Mouse (Mus musculus) E14TG2a.4 (cell line): ENCODE measurements around the gene Pfkfb2.

Source experiments
- H3K27me3 ChIP-seq: 2 replicates; pipeline ENCODE4 v1.6.1; 2014; ENCODE audit warnings: low read length, control low read depth; ENCODE audit not compliant: insufficient read depth
- H3K36me3 ChIP-seq: 2 replicates; pipeline ENCODE4 v1.6.1; 2014; ENCODE audit warnings: low read length, control low read depth; ENCODE audit not compliant: insufficient read depth
- H3K4me1 ChIP-seq: replicated peaks from 2 replicates; pipeline ENCODE4 v1.6.1; 2014; ENCODE audit warnings: low read depth, low read length, control low read depth
- H3K4me3 ChIP-seq: replicated peaks from 2 replicates; pipeline ENCODE4 v1.5.1; 2014; ENCODE audit warnings: mild to moderate bottlenecking, low read length
- H3K9me3 ChIP-seq: 2 replicates; pipeline ENCODE4 v1.6.1; 2014; ENCODE audit warnings: low read length, control low read depth
- CTCF ChIP-seq: conservative IDR thresholded peaks from 2 replicates; pipeline ENCODE4 v1.5.1; 2014; ENCODE audit warnings: low read length
- NANOG ChIP-seq: IDR thresholded peaks from 2 replicates; pipeline ENCODE4 v1.6.1; 2014; ENCODE audit warnings: borderline replicate concordance, low read length, mixed read lengths
- POU5F1 ChIP-seq: IDR thresholded peaks from 2 replicates; pipeline ENCODE4 v1.6.1; 2014; ENCODE audit warnings: low read length, borderline replicate concordance

Gene Pfkfb2

GRCm38 (mm10) chr1:130729153-130729552 is at the start of gene Pfkfb2:
Gene Pfkfb2, minus strand, starts transcription at chr1:130729253.
- TF ChIP-seq POU5F1 = no peak
- TF ChIP-seq CTCF = no peak
- no peak for TF ChIP-seq NANOG
- Histone ChIP-seq H3K4me1 (peaks cover 19% of the 10 kb centered on the region), H3K9me3 (no peaks in the 10 kb centered on the region), H3K4me3 (no peak within 1 kb of the TSS), H3K27me3 (no peaks in the 10 kb centered on the region), H3K36me3 (no peaks in the 10 kb centered on the region)

DNA sequence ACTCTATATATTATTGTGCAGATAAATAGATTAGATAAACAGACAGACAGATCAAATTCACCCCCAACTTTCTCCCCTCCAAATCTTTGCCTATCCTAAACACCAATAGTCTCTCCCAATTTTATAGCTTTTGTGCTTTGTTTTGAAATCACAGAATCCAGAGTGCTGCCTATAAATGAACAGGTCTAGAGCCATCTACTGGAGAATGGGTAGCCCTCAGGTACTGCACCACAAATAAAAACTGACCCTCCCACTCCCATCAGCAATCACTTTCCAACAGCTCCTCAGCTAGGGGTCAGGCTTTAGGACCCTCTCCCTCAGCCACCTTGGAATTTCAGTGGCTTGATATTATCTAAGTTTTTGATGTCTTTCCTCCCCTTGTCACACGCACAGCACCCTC is 47.6 kb upstream of the Pfkfb2 start:
- no peak overlapping the region for H3K4me3 ChIP-seq
- H3K9me3 ChIP-seq = peaks cover 5% of the 10 kb centered on the region; the same call in 1 of the 2 replicates
- H3K36me3 ChIP-seq = no peaks in the 10 kb centered on the region
- H3K4me1 ChIP-seq = peaks cover 13% of the 10 kb centered on the region
- no peak for TF ChIP-seq CTCF
- no peak for TF ChIP-seq POU5F1
- TF ChIP-seq NANOG = no peak
- H3K27me3 ChIP-seq = no peaks in the 10 kb centered on the region

DNA sequence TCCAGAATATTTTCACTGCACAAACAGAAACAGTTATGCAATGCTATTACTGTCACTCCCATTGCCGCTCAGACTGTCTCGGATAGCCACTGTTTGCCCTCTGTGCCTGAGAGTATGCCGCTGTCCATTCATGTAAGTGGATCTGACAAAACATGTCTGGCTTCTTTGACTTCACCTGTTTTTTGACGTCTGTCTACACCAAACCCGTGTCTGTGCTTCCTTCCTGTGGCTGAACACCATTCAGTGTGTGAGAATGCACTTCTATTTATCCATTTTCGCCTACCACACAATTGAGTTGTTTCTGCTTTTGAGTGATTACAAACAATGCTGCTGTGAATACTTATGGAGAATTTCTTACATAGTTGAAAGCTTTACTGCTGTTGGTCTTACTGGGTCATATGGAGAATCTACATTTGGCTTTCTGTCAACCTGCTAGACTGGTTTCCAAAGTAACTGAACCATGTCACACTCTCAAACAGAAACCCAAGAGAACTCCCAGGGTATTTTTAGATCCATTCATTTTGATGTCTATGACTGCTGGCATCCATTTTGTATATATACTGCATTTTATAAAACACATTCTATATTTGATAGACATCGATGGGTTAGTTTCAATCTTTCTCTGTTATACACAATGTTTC is 46.8 kb upstream of the Pfkfb2 start:
- peaks cover 5% of the 10 kb centered on the region; the same call in 1 of the 2 replicates for H3K9me3 ChIP-seq
- no peaks in the 10 kb centered on the region for H3K27me3 ChIP-seq
- peaks cover 13% of the 10 kb centered on the region for H3K4me1 ChIP-seq
- no peak overlapping the region for H3K4me3 ChIP-seq
- TF ChIP-seq NANOG (no peak), CTCF (no peak), POU5F1 (no peak)
- H3K36me3 ChIP-seq = no peaks in the 10 kb centered on the region

- no peaks in the 10 kb centered on the region for H3K27me3 ChIP-seq
- H3K9me3 ChIP-seq = peaks cover 5% of the 10 kb centered on the region; the same call in 1 of the 2 replicates
- TF ChIP-seq CTCF = no peak
- TF ChIP-seq NANOG = no peak
- TF ChIP-seq POU5F1 = no peak
- no peak overlapping the region for H3K4me3 ChIP-seq
- peaks cover 13% of the 10 kb centered on the region for H3K4me1 ChIP-seq
- no peaks in the 10 kb centered on the region for H3K36me3 ChIP-seq
Observed at GRCm38 (mm10) chr1:130775234-130775633, 46.2 kb upstream of the Pfkfb2 start.

GRCm38 (mm10) chr1:130770981-130771494 is 42.0 kb upstream of the Pfkfb2 start:
- Histone ChIP-seq H3K36me3 (no peaks in the 10 kb centered on the region), H3K9me3 (no peaks in the 10 kb centered on the region), H3K4me1 (no peaks in the 10 kb centered on the region), H3K4me3 (no peak overlapping the region), H3K27me3 (0 out of 2 replicates have a peak, but pooled peaks cover 3% of the 10 kb centered on the region)
- TF ChIP-seq CTCF (no peak), POU5F1 (no peak), NANOG (no peak)

DNA sequence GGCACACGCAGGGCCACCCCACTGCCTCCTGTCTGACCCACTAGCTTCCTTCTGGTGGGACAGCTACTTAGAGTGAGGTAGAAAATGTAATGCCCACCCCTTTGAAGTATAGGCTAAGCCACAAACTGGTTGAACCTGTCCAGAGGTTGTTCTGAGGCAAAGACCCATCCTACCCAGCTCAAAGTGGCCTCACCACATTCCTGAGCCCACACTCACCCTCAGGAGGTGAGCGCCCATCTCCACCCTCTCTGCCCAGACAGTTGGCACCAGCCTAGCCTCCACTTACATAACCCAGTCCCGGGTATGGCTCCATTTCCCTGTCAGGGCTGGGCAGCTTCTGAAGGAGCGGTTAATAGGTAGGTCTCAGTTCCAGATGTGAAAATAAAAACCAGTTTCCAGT is 41.4 kb upstream of the Pfkfb2 start:
- H3K27me3 ChIP-seq = 0 out of 2 replicates have a peak, but pooled peaks cover 3% of the 10 kb centered on the region
- no peak overlapping the region for H3K4me3 ChIP-seq
- no peaks in the 10 kb centered on the region for H3K36me3 ChIP-seq
- TF ChIP-seq NANOG (no peak), POU5F1 (no peak), CTCF (no peak)
- H3K4me1 ChIP-seq = no peaks in the 10 kb centered on the region
- no peaks in the 10 kb centered on the region for H3K9me3 ChIP-seq

GRCm38 (mm10) chr1:130769925-130770324 is 40.9 kb upstream of the Pfkfb2 start:
- Histone ChIP-seq H3K36me3 (no peaks in the 10 kb centered on the region), H3K4me1 (no peaks in the 10 kb centered on the region), H3K9me3 (no peaks in the 10 kb centered on the region), H3K27me3 (0 out of 2 replicates have a peak, but pooled peaks cover 3% of the 10 kb centered on the region), H3K4me3 (no peak overlapping the region)
- TF ChIP-seq CTCF = no peak
- no peak for TF ChIP-seq NANOG
- no peak for TF ChIP-seq POU5F1

- no peaks in the 10 kb centered on the region for H3K4me1 ChIP-seq
- TF ChIP-seq CTCF = no peak
- no peak for TF ChIP-seq NANOG
Observed at GRCm38 (mm10) chr1:130767066-130767465, 38.0 kb upstream of the Pfkfb2 start.

More at GRCm38 (mm10) chr1:130767066-130767465, 38.0 kb upstream of the Pfkfb2 start:
- Histone ChIP-seq H3K27me3 (0 out of 2 replicates have a peak, but pooled peaks cover 3% of the 10 kb centered on the region), H3K36me3 (no peaks in the 10 kb centered on the region), H3K4me3 (no peak overlapping the region), H3K9me3 (no peaks in the 10 kb centered on the region)
